Comparison of ENCODE assay signal across 8 mouse cellular contexts in the genomic region with DNA sequence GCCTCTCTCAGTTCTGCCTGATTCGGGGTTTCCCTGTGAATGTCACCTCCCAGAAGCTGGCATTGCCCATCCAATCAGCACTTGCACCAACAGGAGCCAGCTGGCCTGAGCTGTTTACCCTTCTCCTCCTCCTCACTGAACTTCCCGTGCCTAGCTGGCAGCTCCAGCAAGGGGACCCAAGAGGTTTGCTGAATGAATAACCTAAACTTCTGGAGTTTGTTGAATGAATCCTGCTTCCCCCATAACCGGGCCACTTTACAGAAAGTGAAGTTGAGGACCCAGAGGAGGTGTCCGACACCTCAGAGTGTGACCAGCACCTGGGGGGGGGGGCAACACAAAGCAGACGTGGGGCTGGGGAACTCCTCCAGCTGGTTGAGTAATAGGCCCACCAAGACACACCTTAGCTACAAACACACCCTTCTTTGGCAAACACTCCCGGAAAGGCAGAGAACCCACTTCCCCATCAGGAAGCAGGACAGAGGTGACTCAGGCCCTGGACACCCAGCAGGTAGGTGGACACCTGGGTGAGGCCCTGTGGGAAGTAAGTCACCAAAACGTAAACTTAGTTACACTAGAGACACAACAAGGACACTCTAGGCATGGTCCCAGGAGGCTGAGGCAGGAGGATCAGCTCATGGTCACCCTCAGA. TPM values are rescaled to one million over a fixed set of nuclear protein-coding genes. Genes with fewer than 3 reads are reported as not detected.
DNase-seq lines count a peak whose midpoint lies in the region; ATAC-seq and TF ChIP-seq lines count a peak whose summit lies in the region.

No protein-coding gene starts in this region.

- H3K9me3 ChIP-seq in heart, embryonic 15.5 days (replicated peaks) = no peaks in the 10 kb centered on the region
- no peaks in the 10 kb centered on the region; the same call in 1 of the 2 replicates for H3K9me3 ChIP-seq in hindbrain, embryonic 12.5 days (replicated peaks)

- no peak overlapping the region for H3K4me3 ChIP-seq in heart, embryonic 15.5 days
- no peak overlapping the region for H3K4me3 ChIP-seq in hindbrain, embryonic 12.5 days
- no peak overlapping the region; the same call in 1 of the 2 replicates for H3K4me3 ChIP-seq in gastrocnemius, adult 2 months

- H3K27me3 ChIP-seq in heart, embryonic 15.5 days = peaks cover 29% of the 10 kb centered on the region
- peaks cover 30% of the 10 kb centered on the region for H3K27me3 ChIP-seq in hindbrain, embryonic 12.5 days

- no peak overlapping the region; the same call in 1 of the 2 replicates for H3K9ac ChIP-seq in heart, embryonic 15.5 days
- H3K9ac ChIP-seq in hindbrain, embryonic 12.5 days = peak overlapping the region; percentile 45; the same call in 1 of the 2 replicates

- ATAC-seq in heart, embryonic 15.5 days (replicated peaks; ENCODE audit: insufficient number of reproducible peaks, insufficient read depth, low FRiP score, low read depth) = no peak
- no peak for ATAC-seq in hindbrain, embryonic 12.5 days (ENCODE audit: low FRiP score)

- 0 out of 2 replicates have a peak overlapping the region, but pooled peaks have one; percentile 1 for H3K4me2 ChIP-seq in heart, embryonic 15.5 days
- H3K4me2 ChIP-seq in hindbrain, embryonic 12.5 days (replicated peaks) = peak overlapping the region; percentile 98

- TF ChIP-seq CTCF in brain, embryonic 14.5 days (IDR thresholded peaks at IDR 0.05; ENCODE audit: borderline replicate concordance, extremely low read depth, insufficient read depth, insufficient read length) = no peak
- no peak for TF ChIP-seq CTCF in gastrocnemius, adult 2 months (IDR thresholded peaks at IDR 0.05)

- no peak for TF ChIP-seq POLR2A in brain, embryonic 14.5 days (IDR thresholded peaks at IDR 0.05; ENCODE audit: borderline replicate concordance, extremely low read depth, insufficient read depth, insufficient read length, poor library complexity, severe bottlenecking)

- peaks cover 8% of the 10 kb centered on the region; the same call in 1 of the 2 replicates for H3K36me3 ChIP-seq in heart, embryonic 15.5 days
- peaks cover 27% of the 10 kb centered on the region for H3K36me3 ChIP-seq in hindbrain, embryonic 12.5 days

- no peak for DNase-seq in heart, adult 9 months (ENCODE audit: low spot score in 2 of 2)
- DNase-seq in brain, embryonic 14.5 days (ENCODE audit: low read depth) = peak; percentile 14
- DNase-seq in lung, postnatal 36 days = peak; percentile 72
- no peak for DNase-seq in gastrocnemius, adult 2 months
- no peak for DNase-seq in layer of hippocampus, postnatal 10 days (ENCODE audit: low spot score in 2 of 2)
- no peak for DNase-seq in right cerebral cortex, postnatal 25 days

- intact Hi-C loops in gastrocnemius, adult 2 months (cut with DNase I) = no loop called here

- 63% methylated on average over 7 of the region's 7 CpGs for WGBS in heart, embryonic 15.5 days
- WGBS in hindbrain, embryonic 12.5 days = 82% methylated on average over 7 of the region's 7 CpGs

- peaks cover 55% of the 10 kb centered on the region for H3K4me1 ChIP-seq in heart, embryonic 15.5 days (replicated peaks)
- peaks cover 47% of the 10 kb centered on the region for H3K4me1 ChIP-seq in hindbrain, embryonic 12.5 days

- H3K27ac ChIP-seq in heart, embryonic 15.5 days = no peak overlapping the region
- H3K27ac ChIP-seq in hindbrain, embryonic 12.5 days = no peak overlapping the region
- H3K27ac ChIP-seq in gastrocnemius, adult 2 months = no peak overlapping the region

RNA-seq across cellular contexts. Expression of gene Kiss1r, which starts 1.7 kb away (rescaled TPM):
- polyA plus RNA-seq in heart, embryonic 15.5 days (2015; fragmentation: Nextera tagmentation; extraction: Ambion mirVana) = 0.34 and 0.51 TPM in 2 replicates
- polyA plus RNA-seq in brain, embryonic 14.5 days (2012; rRNA removed) = 4.1 and 4.4 TPM in 2 replicates
- polyA plus RNA-seq in hindbrain, embryonic 12.5 days (2016; fragmentation: Nextera tagmentation; extraction: Ambion mirVana) = 1.2 and 1.6 TPM in 2 replicates
- total RNA-seq in gastrocnemius, adult 2 months (2021) = under 1 TPM; 0.17 to 0.23 TPM
- 1 to 10 TPM; 7.5 TPM for total RNA-seq in layer of hippocampus, postnatal 10 days (2021)

RNA-seq across cellular contexts. Expression of gene Gm26602, which starts 4.4 kb away (rescaled TPM):
- polyA plus RNA-seq in heart, embryonic 15.5 days (2015; fragmentation: Nextera tagmentation; extraction: Ambion mirVana) = 15.7 TPM in 1 of 2 replicates, not detected in the other
- not detected in 2 replicates for polyA plus RNA-seq in brain, embryonic 14.5 days (2012; rRNA removed)
- 25.5 and 54.9 TPM in 2 replicates for polyA plus RNA-seq in hindbrain, embryonic 12.5 days (2016; fragmentation: Nextera tagmentation; extraction: Ambion mirVana)
- total RNA-seq in gastrocnemius, adult 2 months (2021) = not detected
- total RNA-seq in layer of hippocampus, postnatal 10 days (2021) = not detected

RNA-seq across cellular contexts. Expression of gene R3hdm4, which starts 5.9 kb away (rescaled TPM):
- polyA plus RNA-seq in heart, embryonic 15.5 days (2015; fragmentation: Nextera tagmentation; extraction: Ambion mirVana) = 95.2 and 118 TPM in 2 replicates
- polyA plus RNA-seq in brain, embryonic 14.5 days (2012; rRNA removed) = 195 and 197 TPM in 2 replicates
- 173 and 184 TPM in 2 replicates for polyA plus RNA-seq in hindbrain, embryonic 12.5 days (2016; fragmentation: Nextera tagmentation; extraction: Ambion mirVana)
- total RNA-seq in gastrocnemius, adult 2 months (2021) = 100 to 1,000 TPM; 107 to 121 TPM
- total RNA-seq in layer of hippocampus, postnatal 10 days (2021) = 100 to 1,000 TPM; 380 to 386 TPM

RNA-seq across cellular contexts. Expression of gene Med16, which starts 6.3 kb away (rescaled TPM):
- polyA plus RNA-seq in heart, embryonic 15.5 days (2015; fragmentation: Nextera tagmentation; extraction: Ambion mirVana) = 34.8 and 45.7 TPM in 2 replicates
- polyA plus RNA-seq in brain, embryonic 14.5 days (2012; rRNA removed) = 84.7 and 92.6 TPM in 2 replicates
- polyA plus RNA-seq in hindbrain, embryonic 12.5 days (2016; fragmentation: Nextera tagmentation; extraction: Ambion mirVana) = 63.3 and 70.0 TPM in 2 replicates
- 10 to 100 TPM; 32.6 to 37.2 TPM for total RNA-seq in gastrocnemius, adult 2 months (2021)
- total RNA-seq in layer of hippocampus, postnatal 10 days (2021) = 10 to 100 TPM; 55.7 to 56.2 TPM

RNA-seq across cellular contexts. Expression of gene Arid3a, which starts 11.8 kb away (rescaled TPM):
- polyA plus RNA-seq in heart, embryonic 15.5 days (2015; fragmentation: Nextera tagmentation; extraction: Ambion mirVana) = 2.1 and 3.7 TPM in 2 replicates
- polyA plus RNA-seq in brain, embryonic 14.5 days (2012; rRNA removed) = 5.2 and 7.0 TPM in 2 replicates
- 4.7 and 5.3 TPM in 2 replicates for polyA plus RNA-seq in hindbrain, embryonic 12.5 days (2016; fragmentation: Nextera tagmentation; extraction: Ambion mirVana)
- 1 to 10 TPM; 1.8 to 2.1 TPM for total RNA-seq in gastrocnemius, adult 2 months (2021)
- total RNA-seq in layer of hippocampus, postnatal 10 days (2021) = 1 to 10 TPM; 5.5 to 8.4 TPM

Comparison
In these comparisons a context has a peak if more than half of its experiments do, and no peak if none do; other contexts are left out.
1. DNase-seq: peak in brain, embryonic 14.5 days (single experiment) and lung, postnatal 36 days (single experiment); none in heart, adult 9 months (0 of 2), gastrocnemius, adult 2 months (single experiment), layer of hippocampus, postnatal 10 days (0 of 2) and right cerebral cortex, postnatal 25 days (single experiment).